Mouse (Mus musculus) intestine, embryonic 16.5 days (tissue): ENCODE data around the gene Tle1. TPM values are rescaled to one million over a fixed set of nuclear protein-coding genes. Genes with fewer than 3 reads are reported as not detected.
A peak's percentile ranks its signal among the peaks of the same experiment; 100 is the strongest.

Experiments used
- ATAC-seq: fragments of 200-750 bp; cut with Nextera tagmentation; 2 replicates; pipeline ENCODE4 v1.8.0; 2017; ENCODE audit warnings: moderate TSS enrichment, moderate library complexity
- H3K27ac ChIP-seq: fragments of 300-500 bp; sonication (generic); 2 replicates; pipeline ENCODE4 v1.5.1; 2014; ENCODE audit warnings: mild to moderate bottlenecking, low read length
- H3K27me3 ChIP-seq: fragments of 300-500 bp; sonication (generic); replicated peaks from 2 replicates; pipeline ENCODE4 v1.6.1; 2014; ENCODE audit warnings: low read length, control low read depth, mixed read lengths; ENCODE audit not compliant: control insufficient read depth, insufficient read depth
- H3K36me3 ChIP-seq: fragments of 300-500 bp; sonication (generic); 2 replicates; pipeline ENCODE4 v1.6.1; 2014; ENCODE audit warnings: low read length, control low read depth; ENCODE audit not compliant: control insufficient read depth, insufficient read depth
- H3K4me1 ChIP-seq: fragments of 300-500 bp; sonication (generic); 2 replicates; pipeline ENCODE4 v1.6.1; 2014; ENCODE audit warnings: low read length, control low read depth, mixed read lengths; ENCODE audit not compliant: control insufficient read depth, insufficient read depth
- H3K4me2 ChIP-seq: fragments of 300-500 bp; sonication (generic); 2 replicates; pipeline ENCODE4 v1.6.1; 2014; ENCODE audit warnings: low read depth, low read length, control low read depth
- H3K4me3 ChIP-seq: fragments of 300-500 bp; sonication (generic); 2 replicates; pipeline ENCODE4 v1.5.1; 2014; ENCODE audit warnings: mild to moderate bottlenecking, low read length
- H3K9ac ChIP-seq: fragments of 300-500 bp; sonication (generic); 2 replicates; pipeline ENCODE4 v1.6.1; 2014; ENCODE audit warnings: low read depth, low read length
- H3K9me3 ChIP-seq: fragments of 300-500 bp; sonication (generic); 2 replicates; pipeline ENCODE4 v1.6.1; 2016; ENCODE audit warnings: low read length, control low read depth; ENCODE audit not compliant: control insufficient read depth
- WGBS: fragments of 180-500 bp; shearing (Covaris S2); extraction: QIAGEN DNeasy Blood & Tissue Kit; methylation state at CpG from one replicate; pipeline ENCODE4 v1.1.7; 2014; 5-methylcytosine and 5-hydroxymethylcytosine counted together
- polyA plus RNA-seq: library from polyadenylated mRNA; unstranded; fragments of >200 nt; fragmentation: Nextera tagmentation; extraction: Ambion mirVana; gene quantifications from 2 replicates; pipeline ENCODE4 v1.2.1, GENCODE M21; 2015

Gene Tle1
- polyA plus RNA-seq, 1 experiment from 2014 or later = 12.5 TPM

GRCm38 (mm10) chr4:72105702-72106101 is 95.0 kb downstream of the Tle1 start:
- no peak overlapping the region for H3K4me3 ChIP-seq
- H3K9ac ChIP-seq = no peak overlapping the region
- H3K27ac ChIP-seq = no peak overlapping the region
- no peak overlapping the region for H3K4me2 ChIP-seq
- H3K36me3 ChIP-seq = no peaks in the 10 kb centered on the region
- H3K4me1 ChIP-seq = no peaks in the 10 kb centered on the region
- no peaks in the 10 kb centered on the region for H3K27me3 ChIP-seq
- no peaks in the 10 kb centered on the region for H3K9me3 ChIP-seq
- no peak for ATAC-seq

DNA sequence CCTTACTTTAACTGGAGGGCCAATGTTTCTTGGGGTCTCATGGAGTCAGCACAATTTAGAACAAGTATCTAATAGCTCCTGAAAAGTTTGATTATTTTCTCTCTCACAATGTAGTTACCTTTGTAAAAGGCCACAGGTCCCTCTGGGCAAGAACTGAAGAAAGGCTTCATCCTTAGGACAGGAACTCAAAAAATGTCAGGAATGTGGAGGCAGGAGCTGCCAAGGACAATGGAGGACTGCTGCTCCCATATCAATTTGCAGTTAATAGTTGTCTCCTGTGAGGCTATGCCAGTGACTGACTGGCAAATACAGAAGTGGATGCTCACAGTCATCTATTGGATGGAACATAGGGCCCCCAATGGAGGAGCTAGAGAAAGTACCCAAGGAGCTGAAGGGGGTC is 96.5 kb downstream of the Tle1 start:
- Histone ChIP-seq H3K27me3 (no peaks in the 10 kb centered on the region), H3K9me3 (no peaks in the 10 kb centered on the region)
- no peak for ATAC-seq

GRCm38 (mm10) chr4:72087811-72088210 is 112.9 kb downstream of the Tle1 start:
- Histone ChIP-seq H3K27me3 (no peaks in the 10 kb centered on the region), H3K36me3 (no peaks in the 10 kb centered on the region), H3K4me2 (no peak overlapping the region), H3K4me3 (no peak overlapping the region), H3K4me1 (no peaks in the 10 kb centered on the region), H3K27ac (no peak overlapping the region), H3K9ac (no peak overlapping the region), H3K9me3 (no peaks in the 10 kb centered on the region)
- WGBS = 91% methylated on average over 4 of the region's 4 CpGs
- ATAC-seq = no peak

More for the DNA sequence above, 96.5 kb downstream of the Tle1 start:
- Histone ChIP-seq H3K9ac (no peak overlapping the region), H3K4me2 (no peak overlapping the region), H3K36me3 (no peaks in the 10 kb centered on the region), H3K27ac (no peak overlapping the region), H3K4me1 (no peaks in the 10 kb centered on the region), H3K4me3 (no peak overlapping the region)

DNA sequence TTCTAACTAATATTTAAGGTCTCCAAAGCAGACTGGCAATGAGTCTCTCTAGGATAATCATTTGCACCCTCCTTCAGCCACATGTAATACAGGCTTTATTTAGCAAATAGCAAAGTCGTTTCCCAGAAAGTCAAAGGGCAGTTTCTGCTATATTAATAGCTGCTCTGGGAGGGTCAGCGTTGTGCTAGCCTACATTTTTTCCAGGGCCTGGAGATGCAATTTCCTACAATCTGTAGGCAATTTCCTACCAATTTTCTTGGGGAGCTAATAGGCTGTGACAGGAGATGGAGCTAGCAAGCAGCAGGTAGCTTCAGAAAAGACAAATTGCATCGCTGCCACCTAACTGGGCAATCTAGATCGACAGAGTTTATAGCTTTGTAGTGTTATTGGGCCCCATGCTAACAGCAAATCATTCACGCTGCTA is 131.6 kb downstream of the Tle1 start:
- WGBS = 31% methylated on average over 5 of the region's 5 CpGs
- H3K27me3 ChIP-seq = no peaks in the 10 kb centered on the region

DNA sequence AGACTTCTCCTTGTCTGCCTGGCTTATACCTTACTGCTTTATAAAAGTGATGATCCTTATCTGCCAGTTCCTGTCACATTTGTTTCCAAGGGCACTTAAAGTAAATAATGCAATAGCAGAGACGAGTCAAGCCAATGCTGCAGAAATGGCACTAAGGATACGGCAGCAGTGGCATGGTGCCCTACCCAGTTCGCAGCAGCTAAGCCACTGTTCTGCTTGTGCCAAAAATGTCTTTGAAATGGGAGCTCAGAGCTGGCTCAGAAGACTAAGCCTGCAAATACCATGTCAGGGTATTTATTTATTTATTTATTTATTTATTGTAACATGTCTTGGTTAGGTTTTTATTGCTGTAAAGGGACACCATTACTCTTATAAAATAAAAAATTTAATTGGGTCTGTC is 132.8 kb downstream of the Tle1 start:
- no peaks in the 10 kb centered on the region for H3K4me1 ChIP-seq
- no peak overlapping the region for H3K9ac ChIP-seq
- H3K27ac ChIP-seq = no peak overlapping the region
- no peaks in the 10 kb centered on the region for H3K36me3 ChIP-seq
- WGBS = 67% methylated on average over 3 of the region's 3 CpGs
- no peak overlapping the region for H3K4me3 ChIP-seq
- no peak for ATAC-seq
- no peak overlapping the region for H3K4me2 ChIP-seq
- H3K27me3 ChIP-seq = no peaks in the 10 kb centered on the region
- H3K9me3 ChIP-seq = no peaks in the 10 kb centered on the region

More for the DNA sequence above, 131.6 kb downstream of the Tle1 start:
- no peak overlapping the region for H3K9ac ChIP-seq
- no peaks in the 10 kb centered on the region for H3K4me1 ChIP-seq
- peak; percentile 85 for ATAC-seq
- H3K27ac ChIP-seq = no peak overlapping the region
- H3K9me3 ChIP-seq = no peaks in the 10 kb centered on the region
- no peak overlapping the region for H3K4me3 ChIP-seq
- H3K36me3 ChIP-seq = no peaks in the 10 kb centered on the region
- no peak overlapping the region for H3K4me2 ChIP-seq
